Mouse (Mus musculus) embryonic fibroblast, embryonic 13.5 days (primary cell): ENCODE results near the gene Gpr34.

Experiments used
- CTCF ChIP-seq: IDR thresholded peaks from 2 replicates; pipeline ENCODE4 v1.5.1; 2011; ENCODE audit warnings: mild to moderate bottlenecking, control low read depth, low read length, moderate library complexity, borderline replicate concordance; ENCODE audit not compliant: insufficient read depth
- POLR2A ChIP-seq: IDR thresholded peaks from 2 replicates; pipeline ENCODE4 v1.6.1; 2011; ENCODE audit warnings: low read depth, mild to moderate bottlenecking, control low read depth, low read length, moderate library complexity

GRCm38 (mm10) chrX:13606741-13607140, 25.1 kb upstream of the Gpr34 start:
- TF ChIP-seq CTCF: no peak
- TF ChIP-seq POLR2A: no peak
